Mouse (Mus musculus) left cerebral cortex, adult 18-20 months (tissue): ENCODE results near the gene Thbd. TPM values are rescaled to one million over a fixed set of nuclear protein-coding genes. Genes with fewer than 3 reads are reported as not detected.

ENCODE experiments used
- DNase-seq, 2 experiments: peaks; one replicate each; pipeline ENCODE4 v3.0.0; 2021 to 2022; ENCODE audit warnings: low spot score in 2 of 2, mixed read lengths in 1 of 2
- long read RNA-seq, 2 experiments: library from polyadenylated mRNA; stranded (forward); transcript quantifications; one replicate each; pipeline ENCODE4 v2.0.0; 2021
- total RNA-seq, 2 experiments: library from RNA; stranded (reverse); gene quantifications; 2 replicates each; pipeline ENCODE4 v1.2.3; 2021

Thbd gene
- 10 to 100 TPM; 11.4 to 20.3 TPM for total RNA-seq
- long read RNA-seq, experiment 1, transcript Thbd-201 (1 exons, 3,723 nt) = major isoform, 20 of 20 reads
- long read RNA-seq, experiment 1, partial matches to known transcripts = 0 of 20 reads
- long read RNA-seq, experiment 1, other reads (novel, unspliced or antisense) = 0 of 20 reads
- long read RNA-seq, experiment 2, transcript Thbd-201 (1 exons, 3,723 nt) = major isoform, 16 of 17 reads
- long read RNA-seq, experiment 2, partial matches to known transcripts = 0 of 17 reads
- long read RNA-seq, experiment 2, other reads (novel, unspliced or antisense) = 1 of 17 reads

GRCm38 (mm10) chr2:148407870-148408760 is at the start of gene Thbd:
Gene Thbd (minus strand): TSS chr2:148408188.
- no peak for DNase-seq

- DNase-seq = no peak
These were observed 47.4 kb upstream of the Thbd start for GRCm38 (mm10) chr2:148455341-148455740.

GRCm38 (mm10) chr2:148454014-148454542 is 46.1 kb upstream of the Thbd start:
- no peak for DNase-seq

- no peak for DNase-seq
These were observed 45.1 kb upstream of the Thbd start for GRCm38 (mm10) chr2:148453061-148453460.

GRCm38 (mm10) chr2:148451498-148451897 is 43.5 kb upstream of the Thbd start:
- no peak for DNase-seq

- no peak for DNase-seq
These were observed 42.6 kb upstream of the Thbd start for GRCm38 (mm10) chr2:148450616-148451015.

GRCm38 (mm10) chr2:148449659-148450058 is 41.7 kb upstream of the Thbd start:
- DNase-seq = no peak

GRCm38 (mm10) chr2:148446446-148446845 is 38.5 kb upstream of the Thbd start:
- no peak for DNase-seq

GRCm38 (mm10) chr2:148445616-148446015 is 37.6 kb upstream of the Thbd start:
- DNase-seq = no peak

GRCm38 (mm10) chr2:148444472-148444871 is 36.5 kb upstream of the Thbd start:
- DNase-seq = no peak

GRCm38 (mm10) chr2:148443249-148443958 is 35.4 kb upstream of the Thbd start, which contains the start of gene Cd93:
Gene Cd93 (minus strand): TSS chr2:148443563.
- no peak for DNase-seq

GRCm38 (mm10) chr2:148442710-148443109 is 34.7 kb upstream of the Thbd start:
- no peak for DNase-seq

- no peak for DNase-seq
These were observed 34.2 kb upstream of the Thbd start for GRCm38 (mm10) chr2:148442172-148442571.

- no peak for DNase-seq
These were observed 33.4 kb upstream of the Thbd start for GRCm38 (mm10) chr2:148441421-148441820.

GRCm38 (mm10) chr2:148439691-148440276 is 31.8 kb upstream of the Thbd start:
- no peak for DNase-seq

GRCm38 (mm10) chr2:148436285-148436684 is 28.3 kb upstream of the Thbd start:
- DNase-seq = no peak

- no peak for DNase-seq
These were observed 24.4 kb upstream of the Thbd start for GRCm38 (mm10) chr2:148432346-148432745.

- no peak for DNase-seq
These were observed 23.0 kb upstream of the Thbd start for GRCm38 (mm10) chr2:148430941-148431340.

GRCm38 (mm10) chr2:148429001-148429505 is 21.1 kb upstream of the Thbd start:
- DNase-seq = no peak

GRCm38 (mm10) chr2:148428523-148428922 is 20.5 kb upstream of the Thbd start:
- DNase-seq = no peak

GRCm38 (mm10) chr2:148427553-148427952 is 19.6 kb upstream of the Thbd start:
- no peak for DNase-seq
